Mouse (Mus musculus): ENCODE measurements around the gene Fam110c.

GRCm38 (mm10) chr12:31097185-31097584 lies 23.5 kb downstream of the Fam110c start:
- TF ChIP-seq GATA1 (IDR thresholded peaks at IDR 0.05; ENCODE audit: borderline replicate concordance, low read length) = no peak
- no peak for TF ChIP-seq FLI1 (IDR thresholded peaks at IDR 0.05; ENCODE audit: low read length)
